In the genomic region with DNA sequence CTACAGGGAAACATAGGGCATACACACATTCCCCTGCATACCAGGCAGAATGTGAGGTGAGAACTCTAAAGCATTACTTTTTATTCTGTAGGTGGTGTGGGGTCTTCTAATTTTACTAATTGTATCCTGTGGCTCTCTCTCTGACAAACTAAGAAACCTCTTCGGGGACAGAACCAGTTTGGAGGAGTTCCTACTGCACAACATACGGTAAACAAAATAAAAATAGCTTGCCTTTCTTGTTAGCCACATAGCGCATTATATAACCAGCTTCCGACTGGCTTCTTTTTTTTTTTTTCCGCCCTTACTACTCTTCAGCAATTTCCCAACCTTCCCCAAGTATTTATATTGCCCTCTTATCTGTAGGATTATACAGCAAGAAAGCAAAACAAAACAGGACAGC, we compare ENCODE assay signal across 8 mouse cellular contexts. TPM values are rescaled to one million over a fixed set of nuclear protein-coding genes. Genes with fewer than 3 reads are reported as not detected.
DNase-seq lines count a peak whose midpoint lies in the region; ATAC-seq and TF ChIP-seq lines count a peak whose summit lies in the region.

No protein-coding gene starts in this region.

- WGBS in embryonic facial prominence, embryonic 10.5 days: 3% methylated on average over 5 of the region's 5 CpGs
- WGBS in intestine, embryonic 14.5 days: 5% methylated on average over 5 of the region's 5 CpGs
- WGBS in neural tube, embryonic 14.5 days: 5% methylated on average over 5 of the region's 5 CpGs

- no peaks in the 10 kb centered on the region for H3K36me3 ChIP-seq in embryonic facial prominence, embryonic 10.5 days (replicated peaks)
- no peaks in the 10 kb centered on the region for H3K36me3 ChIP-seq in intestine, embryonic 14.5 days (ENCODE audit: control insufficient read depth, insufficient read depth, low read length)
- H3K36me3 ChIP-seq in neural tube, embryonic 14.5 days (ENCODE audit: control insufficient read depth, insufficient read depth, low read length): no peaks in the 10 kb centered on the region

- ATAC-seq in intestine, embryonic 14.5 days (replicated peaks; ENCODE audit: low FRiP score, low TSS enrichment, low read depth): no peak
- ATAC-seq in neural tube, embryonic 14.5 days (ENCODE audit: low read depth): no peak

- H3K9me3 ChIP-seq in embryonic facial prominence, embryonic 10.5 days: no peaks in the 10 kb centered on the region
- no peaks in the 10 kb centered on the region for H3K9me3 ChIP-seq in intestine, embryonic 14.5 days (ENCODE audit: control insufficient read depth, low read length)
- no peaks in the 10 kb centered on the region for H3K9me3 ChIP-seq in neural tube, embryonic 14.5 days (ENCODE audit: control insufficient read depth, low read length)

- peaks cover 52% of the 10 kb centered on the region for H3K4me1 ChIP-seq in embryonic facial prominence, embryonic 10.5 days
- peaks cover 23% of the 10 kb centered on the region for H3K4me1 ChIP-seq in intestine, embryonic 14.5 days (replicated peaks; ENCODE audit: control insufficient read depth, insufficient read depth, low read length)
- peaks cover 16% of the 10 kb centered on the region for H3K4me1 ChIP-seq in neural tube, embryonic 14.5 days (ENCODE audit: control insufficient read depth, insufficient read depth, low read length)

- H3K27ac ChIP-seq in layer of hippocampus, adult 2 months: peak overlapping the region; percentile 100
- no peak overlapping the region for H3K27ac ChIP-seq in embryonic facial prominence, embryonic 10.5 days (replicated peaks)
- H3K27ac ChIP-seq in intestine, embryonic 14.5 days (ENCODE audit: low read depth): peak overlapping the region; percentile 91; the same call in 1 of the 2 replicates
- H3K27ac ChIP-seq in neural tube, embryonic 14.5 days (ENCODE audit: low read depth, low read length): peak overlapping the region; percentile 96

- peak overlapping the region; percentile 99 for H3K4me3 ChIP-seq in layer of hippocampus, adult 2 months
- H3K4me3 ChIP-seq in embryonic facial prominence, embryonic 10.5 days: peak overlapping the region; percentile 82
- peak overlapping the region; percentile 69 for H3K4me3 ChIP-seq in intestine, embryonic 14.5 days (ENCODE audit: low read depth, low read length)
- H3K4me3 ChIP-seq in neural tube, embryonic 14.5 days (ENCODE audit: low read depth, low read length): peak overlapping the region; percentile 77

- peak overlapping the region; percentile 86 for H3K4me2 ChIP-seq in intestine, embryonic 14.5 days (ENCODE audit: low read length)
- H3K4me2 ChIP-seq in neural tube, embryonic 14.5 days (ENCODE audit: low read depth, low read length): peak overlapping the region; percentile 69

- peak overlapping the region; percentile 82 for H3K9ac ChIP-seq in intestine, embryonic 14.5 days (ENCODE audit: low read length)
- peak overlapping the region; percentile 94; the same call in 1 of the 2 replicates for H3K9ac ChIP-seq in neural tube, embryonic 14.5 days (replicated peaks; ENCODE audit: low read depth, low read length)

- peaks cover 45% of the 10 kb centered on the region for H3K27me3 ChIP-seq in embryonic facial prominence, embryonic 10.5 days (replicated peaks; ENCODE audit: low read depth, poor library complexity, severe bottlenecking)
- 0 out of 2 replicates have a peak, but pooled peaks cover 4% of the 10 kb centered on the region for H3K27me3 ChIP-seq in intestine, embryonic 14.5 days (replicated peaks; ENCODE audit: control insufficient read depth, insufficient read depth, low read length)
- 0 out of 2 replicates have a peak, but pooled peaks cover 3% of the 10 kb centered on the region for H3K27me3 ChIP-seq in neural tube, embryonic 14.5 days (ENCODE audit: control insufficient read depth, insufficient read depth, low read length)

- TF ChIP-seq CTCF in layer of hippocampus, adult 2 months (conservative IDR thresholded peaks at IDR 0.05): no peak

- DNase-seq in layer of hippocampus, adult 2 months (ENCODE audit: low spot score in 2 of 2): no peak
- DNase-seq in layer of hippocampus, postnatal 10 days (ENCODE audit: low spot score in 2 of 2): no peak
- DNase-seq in embryonic facial prominence, embryonic 10.5 days (ENCODE audit: low spot score): no peak
- no peak for DNase-seq in intestine, embryonic 14.5 days (ENCODE audit: low spot score)
- DNase-seq in thymus, postnatal 0 days (ENCODE audit: low spot score): no peak
- DNase-seq in urinary bladder, postnatal 10 days (ENCODE audit: low spot score): no peak
- DNase-seq in kidney, adult 11 months: no peak

RNA-seq across cellular contexts. Expression of gene Atxn1, which starts 2.0 kb away (rescaled TPM):
- total RNA-seq in layer of hippocampus, adult 2 months (2021): 100 to 1,000 TPM; 128 to 131 TPM
- 10 to 100 TPM; 90.8 to 94.3 TPM for total RNA-seq in layer of hippocampus, postnatal 10 days (2021)
- polyA plus RNA-seq in embryonic facial prominence, embryonic 10.5 days (2016; fragmentation: Nextera tagmentation; extraction: Ambion mirVana): 1.1 and 1.2 TPM in 2 replicates
- polyA plus RNA-seq in intestine, embryonic 14.5 days (2014; fragmentation: Nextera tagmentation; extraction: Ambion mirVana): 4.8 and 5.4 TPM in 2 replicates
- polyA plus RNA-seq in neural tube, embryonic 14.5 days (2014; fragmentation: Nextera tagmentation; extraction: Ambion mirVana): 7.5 and 9.4 TPM in 2 replicates
- polyA plus RNA-seq in thymus, postnatal 0 days (2015; fragmentation: Nextera tagmentation; extraction: Ambion mirVana): 3.8 and 6.3 TPM in 2 replicates
